Mouse (Mus musculus) embryonic fibroblast, embryonic 13.5 days (primary cell): Measurements from ENCODE around the gene Hook2.
A peak's percentile ranks its signal among the peaks of the same experiment; 100 is the strongest.

Source experiments
- CTCF ChIP-seq: IDR thresholded peaks from 2 replicates; pipeline ENCODE4 v1.5.1; 2011; ENCODE audit warnings: mild to moderate bottlenecking, control low read depth, low read length, moderate library complexity, borderline replicate concordance; ENCODE audit not compliant: insufficient read depth
- POLR2A ChIP-seq: IDR thresholded peaks from 2 replicates; pipeline ENCODE4 v1.6.1; 2011; ENCODE audit warnings: low read depth, mild to moderate bottlenecking, control low read depth, low read length, moderate library complexity

DNA sequence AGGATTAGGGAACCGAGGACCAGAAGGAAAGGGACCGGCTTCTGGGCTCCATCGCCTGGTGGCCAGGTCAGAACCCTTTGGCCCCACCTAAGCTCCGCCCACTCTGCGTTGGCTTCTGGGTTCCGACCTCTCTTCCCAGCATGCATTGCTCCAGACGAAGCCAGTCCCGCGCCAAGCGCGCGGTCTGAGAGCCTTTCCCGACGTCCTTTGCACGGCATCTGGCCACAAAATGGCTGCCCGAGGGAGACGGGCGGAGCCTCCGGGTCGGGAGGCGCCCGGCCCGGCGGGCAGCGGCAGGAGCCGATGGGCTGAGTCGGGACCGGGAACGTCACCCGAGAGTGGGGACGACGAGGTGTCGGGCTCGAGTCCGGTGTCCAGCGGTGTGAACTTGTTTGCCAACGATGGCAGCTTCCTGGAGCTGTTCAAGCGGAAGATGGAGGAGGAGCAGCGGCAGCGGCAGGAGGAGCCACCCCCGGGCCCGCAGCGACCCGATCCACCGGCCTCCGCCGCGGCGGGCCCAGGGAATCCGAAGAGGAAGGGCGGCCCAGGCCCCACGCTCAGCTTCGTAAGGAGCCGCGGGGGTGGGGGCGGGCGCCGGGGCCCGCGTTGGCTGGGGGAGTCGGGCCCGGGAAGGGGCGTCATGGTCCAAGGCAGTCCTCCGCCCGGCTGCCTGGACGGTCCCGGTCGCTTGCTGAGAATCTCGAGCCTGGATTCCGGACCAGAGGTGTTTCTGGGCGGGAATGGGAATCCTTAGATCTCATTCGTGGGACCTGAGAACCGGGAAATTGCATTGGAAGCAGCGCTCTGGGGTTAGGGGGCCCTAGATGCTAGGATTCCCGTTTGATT lies 36.5 kb downstream of the Hook2 start, which contains the start of gene Trir:
- TF ChIP-seq CTCF (no peak), POLR2A (peak; percentile 95)
